Mouse (Mus musculus): Measurements from ENCODE around the gene Isl2.

The Isl2 gene

DNA sequence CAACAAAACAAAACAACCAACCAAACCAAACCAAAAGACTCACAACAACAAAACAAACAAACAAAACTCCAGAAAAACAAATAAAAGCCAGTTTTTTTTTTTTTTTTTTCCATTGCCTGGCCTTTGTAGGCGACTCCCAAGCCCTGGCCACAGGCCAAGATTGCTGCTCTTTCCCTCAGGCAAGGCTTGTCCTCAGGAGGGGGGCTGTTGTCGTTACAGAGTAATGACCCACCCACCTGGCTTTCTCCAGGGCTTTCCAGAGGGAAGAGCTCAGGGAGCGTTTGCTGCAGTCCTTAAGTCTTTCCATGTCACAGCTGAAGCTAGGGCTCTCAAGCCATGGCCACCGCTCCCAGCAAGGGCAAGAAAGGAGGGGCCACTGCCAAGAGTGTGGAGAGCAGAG lies at the start of gene Isl2:
Gene Isl2 (plus strand): TSS at position 296 of the 400 bp plus-strand sequence.
- no peak for DNase-seq (ENCODE audit: low spot score)

DNA sequence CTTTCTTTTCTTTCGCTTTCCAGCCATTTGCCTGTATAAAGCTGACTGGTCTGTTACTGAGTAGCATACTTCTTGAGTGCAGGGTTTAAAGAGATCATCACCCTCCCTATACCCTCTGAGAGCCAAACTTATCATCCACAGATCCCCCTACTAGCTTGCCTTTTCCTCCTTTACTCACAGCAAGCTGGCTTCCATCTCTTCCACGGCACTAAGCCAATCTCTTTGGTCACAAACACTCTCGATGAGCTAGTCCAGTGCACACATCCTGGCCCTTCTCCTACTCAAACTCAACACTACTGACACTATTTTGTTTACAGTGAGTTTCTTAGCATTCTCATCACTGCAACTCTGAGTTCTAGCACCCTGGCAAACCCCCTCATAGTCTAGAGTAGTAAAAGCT lies 30.6 kb upstream of the Isl2 start:
- no peak for DNase-seq (ENCODE audit: low spot score)

DNA sequence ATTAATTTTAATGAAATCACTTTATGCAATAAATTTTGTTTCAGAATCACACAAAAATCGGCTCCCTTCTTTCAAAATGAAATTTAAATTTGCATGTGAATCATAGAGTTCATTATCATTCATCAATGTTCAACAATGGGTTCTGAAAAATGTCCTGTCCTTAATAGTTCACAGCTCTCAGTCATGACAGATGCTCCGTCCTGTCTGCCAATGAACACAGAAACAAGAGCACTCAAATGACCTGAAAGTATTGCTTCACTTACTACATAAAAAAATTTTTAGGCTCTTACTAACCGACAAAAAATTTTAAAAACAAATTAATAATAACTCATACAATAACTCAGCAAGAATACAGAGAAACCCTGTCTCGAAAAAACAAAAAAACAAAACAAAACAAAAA lies 29.8 kb upstream of the Isl2 start:
- no peak for DNase-seq (ENCODE audit: low spot score)

DNA sequence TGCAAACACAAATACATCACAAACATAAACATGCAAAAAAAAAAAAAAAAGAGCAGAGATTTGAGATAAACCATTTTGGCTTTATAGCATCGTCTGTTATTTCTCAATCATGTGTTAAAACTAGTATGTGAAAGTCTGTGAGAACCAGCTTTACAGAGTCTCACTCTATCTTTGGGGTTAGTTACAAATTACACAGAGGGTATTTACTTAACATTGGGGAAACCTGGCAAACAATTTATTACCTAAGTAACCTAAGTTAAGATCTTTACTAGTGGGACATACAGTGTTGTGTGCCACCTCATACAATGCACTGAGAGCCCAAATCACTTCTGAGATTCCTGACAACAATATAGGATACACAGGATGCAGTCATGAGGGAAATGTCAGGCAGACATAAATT lies 28.7 kb upstream of the Isl2 start:
- DNase-seq (ENCODE audit: low spot score): no peak

DNA sequence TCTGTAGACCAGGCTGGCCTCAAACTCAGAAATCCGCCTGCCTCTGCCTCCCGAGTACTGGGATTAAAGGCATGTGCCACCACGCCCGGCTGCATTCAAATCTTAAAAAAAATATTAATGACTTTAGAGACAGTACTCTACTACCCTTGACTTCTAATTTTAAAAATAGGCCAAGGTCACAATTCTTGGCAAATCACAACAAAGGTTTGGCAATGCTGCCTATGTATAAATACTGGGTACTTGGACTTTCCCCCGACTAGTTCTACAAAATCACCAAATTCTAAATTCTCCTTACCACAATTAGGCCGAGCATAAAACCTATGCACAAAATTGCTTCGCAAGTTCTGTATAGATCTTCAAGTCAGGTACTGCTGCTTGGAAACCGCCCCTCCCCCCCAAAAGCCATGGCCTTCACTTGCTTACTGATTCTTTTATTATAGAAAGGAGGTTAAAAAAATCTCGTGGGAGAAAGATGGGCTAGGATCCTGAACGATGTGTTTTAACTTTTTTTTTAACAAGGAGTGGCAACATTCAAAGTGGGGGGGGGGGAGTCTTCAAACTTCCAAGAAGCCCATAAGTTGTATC lies 27.7 kb upstream of the Isl2 start:
- DNase-seq (ENCODE audit: low spot score): no peak

DNA sequence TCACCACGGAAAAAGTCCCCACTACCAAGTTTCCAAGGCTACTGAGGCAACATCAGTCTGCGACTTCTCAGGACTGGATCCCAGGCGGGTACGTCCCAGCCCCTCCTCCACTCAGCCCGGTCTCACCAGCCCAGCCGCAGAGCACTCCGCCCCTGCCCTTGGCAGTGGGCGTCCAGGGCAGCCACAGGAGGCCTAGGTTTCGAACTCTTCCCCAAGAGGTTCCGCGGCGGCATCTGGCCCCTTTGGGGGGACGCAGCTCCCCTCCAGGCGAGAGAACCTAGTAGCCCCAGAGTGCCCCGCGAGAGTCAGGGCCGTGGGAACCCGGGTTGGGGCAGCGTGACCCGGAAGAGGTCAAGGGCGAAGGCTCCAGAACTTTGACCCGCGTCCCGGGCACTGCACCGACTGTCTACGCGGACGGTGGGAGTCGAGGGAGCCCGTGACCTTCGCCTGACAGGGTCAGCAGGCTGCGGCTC lies 26.9 kb upstream of the Isl2 start:
- DNase-seq (ENCODE audit: low spot score): no peak

DNA sequence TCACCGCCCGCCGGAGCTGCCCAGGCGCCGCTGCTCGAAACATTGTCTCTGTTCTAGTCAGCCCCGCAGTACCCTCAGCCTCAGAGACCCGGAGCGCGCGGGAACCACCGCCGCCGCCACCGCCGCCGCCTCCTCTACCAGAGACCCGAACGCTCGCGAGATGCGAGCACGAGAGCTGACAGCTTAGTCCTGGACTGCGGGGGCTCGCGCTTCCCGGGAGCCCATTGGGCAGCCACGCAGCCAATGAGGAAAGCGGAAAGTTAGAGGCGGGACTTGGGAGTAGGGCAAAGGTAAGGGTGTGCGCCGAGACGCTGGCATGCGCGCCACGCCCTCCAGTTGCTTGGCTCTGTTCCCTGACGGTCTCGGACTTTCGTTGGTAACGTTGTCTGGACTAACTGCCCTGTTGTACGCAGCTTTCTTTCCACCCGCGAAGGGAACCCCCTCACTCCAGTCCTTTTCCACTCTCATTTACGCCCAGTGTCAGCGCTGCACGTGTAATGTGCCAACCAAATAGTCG lies 26.4 kb upstream of the Isl2 start, which contains the start of gene Etfa:
Gene Etfa (minus strand): TSS at position 217 of the 517 bp plus-strand sequence.
- peak; percentile 73 for DNase-seq (ENCODE audit: low spot score)

DNA sequence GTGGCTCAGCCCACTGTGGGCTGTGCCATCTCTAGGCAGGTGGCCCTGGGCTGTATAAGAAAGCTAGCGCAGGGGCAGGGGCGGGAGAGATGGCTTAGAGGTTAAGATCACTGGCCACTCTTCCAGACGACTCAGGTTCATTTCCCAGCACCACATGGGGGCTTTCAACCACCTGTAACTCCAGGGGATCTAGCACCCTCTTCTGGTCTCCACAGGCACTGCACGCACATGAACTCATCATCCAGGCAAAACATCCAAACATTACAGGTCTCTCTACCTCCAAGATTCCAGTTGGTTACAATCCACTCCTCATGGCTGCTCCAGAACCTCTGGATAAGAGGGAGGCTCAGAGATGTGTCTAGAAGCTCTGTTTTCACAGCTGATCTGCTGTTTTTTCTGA lies 12.8 kb upstream of the Isl2 start:
- DNase-seq (ENCODE audit: low spot score): no peak

DNA sequence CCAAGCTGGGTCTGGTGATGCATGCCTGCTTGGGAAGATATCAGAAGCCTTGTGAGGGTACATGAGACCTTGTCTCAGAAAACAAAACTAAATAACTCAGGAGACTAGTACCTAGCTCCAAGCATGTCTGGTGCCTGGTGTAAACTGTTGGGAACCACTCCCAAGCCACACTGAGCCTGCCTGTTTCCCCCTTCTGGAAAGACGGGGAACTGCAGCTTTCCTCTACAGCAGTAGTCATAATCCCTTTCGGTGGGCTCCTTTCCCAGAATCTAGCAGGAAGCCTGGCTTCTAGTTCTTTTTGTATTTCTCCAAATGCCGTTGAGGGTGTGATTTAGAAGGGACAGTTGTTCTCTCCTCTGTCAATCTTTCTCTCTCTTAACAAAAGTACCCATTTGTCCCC lies 2.6 kb upstream of the Isl2 start:
- no peak for DNase-seq (ENCODE audit: low spot score)

DNA sequence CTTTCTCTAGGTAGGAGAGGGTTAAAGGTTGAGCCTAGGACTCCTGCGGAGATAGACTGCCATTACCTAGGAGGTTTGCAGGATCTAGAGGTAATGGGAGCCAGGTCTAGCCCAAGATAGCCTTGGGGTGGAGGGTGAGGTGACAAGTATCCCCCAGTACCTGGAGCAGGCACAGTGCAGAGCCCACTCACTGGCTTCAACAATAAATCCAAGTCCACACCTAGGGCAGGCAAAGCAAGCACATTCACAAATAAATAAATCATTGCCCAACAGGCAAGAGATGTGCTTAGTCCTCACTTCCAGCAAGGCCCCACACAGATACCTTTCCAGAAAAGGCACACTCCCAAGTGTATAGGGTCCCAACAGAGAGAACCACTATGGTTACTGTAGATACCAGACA lies 534 bp downstream of the Isl2 start:
- DNase-seq (ENCODE audit: low spot score): no peak

DNA sequence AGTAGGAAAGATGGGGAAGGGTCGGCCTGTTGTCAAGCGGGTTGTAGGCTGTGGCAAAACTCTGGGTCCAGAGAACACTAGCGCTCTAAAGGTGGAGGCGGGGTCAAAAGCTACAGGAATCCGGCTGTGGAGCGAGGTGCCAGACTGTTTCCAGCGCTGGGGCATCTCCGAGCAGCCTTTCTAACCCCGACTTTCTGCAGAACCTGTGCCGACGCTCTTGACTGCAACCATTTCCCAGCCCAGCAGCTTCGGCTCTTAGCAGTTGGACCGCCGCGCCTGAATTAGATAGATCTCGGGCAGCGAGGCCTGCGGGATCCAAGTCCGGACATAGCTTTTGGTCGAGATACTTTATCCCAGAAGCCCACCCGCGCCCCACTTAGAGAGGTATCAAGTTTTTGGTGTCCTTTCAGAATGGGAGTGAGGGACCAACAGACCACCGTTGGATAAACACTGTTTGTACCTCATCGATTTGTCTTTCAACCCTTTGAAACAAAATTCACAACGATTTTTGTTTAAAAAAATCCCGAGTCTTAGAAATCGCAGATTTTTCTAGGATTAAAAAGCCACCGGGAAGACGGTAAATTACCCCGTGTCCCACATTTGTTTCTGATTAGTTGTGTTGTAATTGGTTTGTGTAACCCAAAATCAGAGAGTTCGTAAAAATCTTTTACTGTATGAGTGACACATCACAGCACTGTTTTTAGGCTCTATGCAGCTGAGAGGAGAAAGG lies 1.4 kb downstream of the Isl2 start:
- no peak for DNase-seq (ENCODE audit: low spot score)

DNA sequence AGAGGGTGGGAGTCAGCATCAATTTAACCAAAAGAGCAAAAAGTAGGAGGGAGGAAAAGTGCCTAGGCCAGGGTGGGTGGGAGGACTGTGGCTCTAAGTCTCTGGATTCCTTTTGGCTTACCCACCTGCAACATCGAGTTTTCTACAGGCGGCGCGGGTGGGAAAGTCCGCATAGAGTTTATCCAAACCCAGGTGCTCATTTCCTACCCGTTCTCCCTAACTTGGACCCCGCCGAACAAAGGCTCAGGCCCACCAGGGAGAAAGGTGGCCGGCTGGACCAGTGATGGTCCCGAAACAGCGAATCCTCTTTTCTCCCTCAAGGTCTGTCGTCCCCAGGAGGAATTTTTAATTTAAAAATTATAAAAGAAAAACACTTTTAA lies 1.9 kb downstream of the Isl2 start:
- no peak for DNase-seq (ENCODE audit: low spot score)

DNA sequence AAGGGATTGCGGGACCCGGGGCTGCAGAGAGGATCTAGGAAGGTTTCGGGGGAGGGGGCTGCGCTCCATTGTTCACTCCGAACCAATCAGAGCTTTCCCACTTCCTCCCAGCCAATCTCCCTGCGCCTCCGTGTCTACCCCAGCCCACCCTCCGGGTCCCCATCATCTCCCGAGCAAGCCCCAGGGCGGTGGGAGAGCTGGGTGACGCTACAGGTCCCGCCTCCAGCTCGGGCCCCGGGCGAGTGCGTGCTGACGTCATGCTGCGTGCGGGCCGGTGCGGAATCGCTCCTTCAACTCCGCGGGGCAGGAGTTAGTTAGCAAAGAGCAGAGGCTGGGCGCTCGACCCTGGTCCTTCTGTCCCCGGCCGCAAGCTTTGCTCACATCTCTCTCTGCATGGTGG lies 2.4 kb downstream of the Isl2 start:
- DNase-seq (ENCODE audit: low spot score): no peak

DNA sequence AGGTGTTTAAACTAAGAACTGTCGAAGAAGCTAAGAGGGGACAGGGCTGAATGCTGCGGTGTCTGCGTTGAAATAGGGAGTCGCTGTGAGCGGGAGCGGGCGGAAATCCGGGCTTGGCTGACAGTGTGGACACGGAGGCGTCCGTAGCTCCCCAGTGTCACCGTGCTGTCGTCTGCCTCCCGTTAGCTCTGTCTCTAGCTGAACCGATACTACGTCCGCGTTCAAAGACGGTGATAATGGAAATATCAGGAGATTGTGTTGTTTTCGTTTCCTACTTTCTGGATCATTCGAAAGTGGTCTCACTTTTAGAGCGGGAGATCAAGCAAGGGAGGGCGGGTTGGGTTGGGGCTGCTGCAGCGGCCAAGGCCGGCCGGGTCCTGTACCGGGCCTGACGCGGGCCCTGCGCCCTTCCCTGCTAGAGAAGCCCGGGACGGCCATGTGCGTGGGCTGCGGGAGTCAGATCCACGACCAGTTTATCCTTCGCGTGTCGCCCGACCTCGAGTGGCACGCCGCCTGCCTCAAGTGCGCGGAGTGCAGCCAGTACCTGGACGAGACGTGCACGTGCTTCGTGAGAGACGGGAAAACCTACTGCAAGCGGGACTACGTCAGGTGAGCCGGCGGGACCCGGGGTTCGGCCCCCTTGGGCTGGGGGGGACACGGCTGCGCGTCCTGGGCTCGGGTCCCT lies 3.4 kb downstream of the Isl2 start:
- DNase-seq (ENCODE audit: low spot score): no peak

DNA sequence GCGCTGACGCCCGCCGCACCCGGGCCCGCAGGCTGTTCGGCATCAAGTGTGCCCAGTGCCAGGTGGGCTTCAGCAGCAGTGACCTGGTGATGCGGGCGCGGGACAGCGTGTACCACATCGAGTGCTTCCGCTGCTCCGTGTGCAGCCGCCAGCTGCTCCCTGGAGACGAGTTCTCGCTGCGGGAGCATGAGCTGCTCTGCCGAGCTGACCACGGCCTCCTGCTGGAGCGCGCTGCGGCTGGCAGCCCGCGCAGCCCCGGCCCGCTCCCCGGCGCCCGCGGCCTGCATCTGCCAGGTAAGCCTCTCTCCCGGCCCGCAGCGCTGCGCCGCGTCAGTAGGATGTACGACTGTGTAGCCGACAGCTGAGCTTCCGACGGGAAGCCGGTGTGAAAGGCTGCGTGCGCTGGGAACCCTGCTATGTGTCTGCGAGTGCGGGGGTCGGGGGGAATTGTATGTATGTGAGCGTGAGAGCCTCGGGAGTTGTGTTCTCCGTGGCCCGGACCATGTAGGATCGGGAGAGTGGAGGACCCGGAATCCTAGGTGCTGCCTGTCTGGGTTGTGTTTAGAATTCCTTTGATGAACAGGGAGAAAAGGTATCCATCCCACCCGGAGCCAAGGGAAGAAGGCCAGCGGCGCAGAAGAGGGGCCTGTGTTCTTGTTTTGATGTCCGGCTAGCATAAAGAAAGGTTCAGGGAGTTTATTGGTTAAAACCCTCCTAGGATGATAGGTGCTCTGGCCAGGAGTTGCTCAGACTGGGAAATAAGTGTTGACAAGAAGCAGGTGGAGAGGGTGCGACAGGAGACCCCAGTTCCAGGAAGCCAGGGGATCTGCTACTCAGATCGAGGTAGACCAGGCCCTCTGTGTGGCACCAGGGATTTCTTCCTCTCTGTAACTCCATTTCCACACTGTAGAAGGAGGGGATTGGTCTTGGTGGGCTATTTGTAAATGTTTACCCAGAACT lies 4.2 kb downstream of the Isl2 start:
- DNase-seq (ENCODE audit: low spot score): no peak

DNA sequence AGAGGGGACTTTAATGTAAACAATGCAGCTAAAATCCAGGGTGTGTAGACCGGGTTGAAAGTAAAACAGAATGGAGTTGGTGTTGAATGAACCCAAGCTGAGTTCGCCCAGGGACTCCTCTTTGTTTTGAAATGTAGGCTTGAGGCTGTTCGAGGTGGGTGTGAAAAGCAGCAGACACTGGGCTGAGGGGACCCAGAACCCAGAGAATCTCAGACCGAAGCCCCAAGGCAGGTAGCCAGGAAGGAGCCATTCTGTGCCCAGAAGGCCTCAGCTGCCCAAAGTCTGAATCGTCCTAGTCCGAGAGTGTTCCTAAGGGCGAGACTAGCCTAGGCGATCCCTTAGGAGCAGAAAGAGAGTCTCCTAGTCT lies 4.8 kb downstream of the Isl2 start:
- no peak for DNase-seq (ENCODE audit: low spot score)

DNA sequence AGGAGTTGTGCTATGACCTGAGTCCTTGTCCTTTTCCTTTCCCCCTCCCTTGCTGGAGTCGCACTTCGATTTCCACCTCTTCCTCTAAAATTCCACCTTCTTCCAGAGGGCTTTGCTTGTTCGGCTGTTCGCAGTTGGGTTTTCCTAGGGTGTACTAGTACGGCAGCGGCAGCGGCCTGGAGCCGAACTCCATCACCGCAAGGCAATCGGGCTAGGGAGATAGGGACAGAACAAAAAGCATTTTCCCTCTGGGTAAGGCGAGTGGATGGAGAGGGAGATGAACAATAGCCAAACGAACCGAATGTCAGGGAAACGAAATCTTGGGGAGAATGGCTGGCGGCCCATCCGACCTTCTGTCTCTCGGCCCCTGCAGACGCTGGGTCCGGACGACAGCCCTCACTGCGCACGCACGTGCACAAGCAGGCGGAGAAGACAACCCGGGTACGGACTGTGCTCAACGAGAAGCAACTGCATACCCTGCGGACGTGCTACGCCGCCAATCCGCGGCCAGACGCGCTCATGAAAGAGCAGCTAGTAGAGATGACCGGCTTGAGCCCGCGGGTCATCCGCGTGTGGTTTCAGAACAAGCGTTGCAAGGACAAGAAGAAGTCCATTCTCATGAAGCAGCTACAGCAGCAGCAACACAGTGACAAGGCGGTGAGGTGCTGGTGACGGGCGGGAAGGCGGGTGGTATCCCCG lies 5.4 kb downstream of the Isl2 start:
- no peak for DNase-seq (ENCODE audit: low spot score)

DNA sequence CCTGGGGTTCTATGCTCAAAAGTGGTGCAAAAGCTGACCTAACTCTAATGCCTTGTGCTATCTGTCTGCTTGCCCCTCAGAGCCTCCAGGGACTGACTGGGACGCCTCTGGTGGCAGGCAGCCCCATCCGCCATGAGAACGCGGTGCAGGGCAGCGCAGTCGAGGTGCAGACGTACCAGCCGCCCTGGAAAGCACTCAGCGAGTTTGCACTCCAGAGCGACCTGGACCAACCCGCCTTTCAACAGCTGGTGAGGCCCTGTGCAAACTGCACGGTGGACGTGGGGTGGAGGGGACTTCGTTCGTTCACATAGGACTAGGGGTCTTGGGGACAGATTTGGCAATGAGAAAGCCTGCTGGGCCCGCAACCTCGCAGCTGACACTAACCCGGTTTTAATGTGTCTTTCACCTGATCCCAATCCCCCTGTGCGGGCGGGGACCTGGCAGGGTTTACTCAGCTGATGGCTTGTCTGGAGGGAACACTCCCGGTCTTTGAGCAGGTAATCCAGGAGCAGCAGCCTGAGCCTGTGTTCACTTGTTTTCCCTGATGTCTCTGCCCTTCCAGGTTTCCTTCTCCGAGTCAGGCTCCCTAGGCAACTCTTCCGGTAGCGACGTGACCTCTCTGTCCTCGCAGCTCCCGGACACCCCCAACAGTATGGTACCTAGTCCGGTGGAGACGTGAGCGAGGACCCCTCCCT lies 6.5 kb downstream of the Isl2 start:
- DNase-seq (ENCODE audit: low spot score): no peak

DNA sequence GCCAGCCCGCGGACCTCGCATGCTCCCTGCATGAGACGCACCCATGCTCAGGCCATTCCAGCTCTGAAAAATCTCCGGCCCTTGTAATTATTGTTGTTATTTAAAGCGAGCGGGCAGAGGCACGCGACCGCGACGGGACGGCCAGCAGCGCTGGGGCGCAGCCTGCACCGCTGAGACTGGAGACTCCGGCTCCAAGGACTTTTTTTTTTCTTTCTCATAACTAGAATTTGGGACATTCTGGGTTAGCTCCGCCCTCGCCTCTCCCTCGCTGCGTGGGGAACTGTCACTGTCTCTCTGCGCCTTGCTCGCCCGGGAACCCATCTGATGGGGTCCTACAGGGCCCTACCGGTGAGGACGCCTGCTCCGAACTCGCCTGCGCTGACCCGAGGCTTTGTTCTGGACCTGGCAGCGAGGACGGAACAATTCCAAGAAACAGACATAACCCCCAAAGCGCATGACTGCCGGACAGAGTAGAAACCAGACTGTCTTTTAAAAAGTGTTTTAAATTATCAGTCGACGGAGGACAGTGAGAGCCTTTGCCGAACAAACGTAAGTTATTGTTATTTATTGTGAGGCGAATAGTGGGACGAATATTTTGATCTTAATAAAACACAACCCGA lies 7.2 kb downstream of the Isl2 start:
- DNase-seq (ENCODE audit: low spot score): no peak
